Mouse (Mus musculus): ENCODE data around the gene Heatr4.

Gene Heatr4

GRCm38 (mm10) chr12:83998341-83999107 lies 13.9 kb upstream of the Heatr4 start:
- DNase-seq (ENCODE audit: low spot score in 2 of 2), result no peak

DNA sequence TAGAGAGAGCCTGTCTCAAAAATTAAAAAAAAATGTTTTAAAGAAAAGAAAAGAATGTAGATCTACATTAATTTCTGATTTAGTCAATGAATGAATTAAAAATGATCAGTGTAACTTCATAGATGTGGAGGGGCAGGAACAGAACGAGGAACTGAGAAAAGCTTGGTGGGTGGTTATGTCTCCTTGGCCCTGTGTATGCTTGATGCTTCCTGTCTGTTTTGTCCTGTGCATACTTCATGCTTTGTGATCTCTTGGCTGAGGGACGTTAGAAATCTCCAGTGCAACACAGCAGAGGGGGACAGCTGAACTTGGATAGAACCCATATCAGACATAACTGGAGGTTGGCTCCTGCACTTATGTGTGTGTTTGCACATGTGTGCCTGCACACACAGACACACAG lies 12.6 kb upstream of the Heatr4 start:
- no peak for DNase-seq (ENCODE audit: low spot score in 2 of 2)

- DNase-seq (ENCODE audit: low spot score in 2 of 2), result no peak
These were observed 4.7 kb upstream of the Heatr4 start for GRCm38 (mm10) chr12:83989378-83989777.

- DNase-seq (ENCODE audit: low spot score in 2 of 2), result no peak
These were observed 3.8 kb upstream of the Heatr4 start for GRCm38 (mm10) chr12:83988483-83988882.

GRCm38 (mm10) chr12:83987583-83988441 lies 3.2 kb upstream of the Heatr4 start, which contains the start of gene Acot2:
Gene Acot2 (plus strand): TSS chr12:83987861.
- peak; percentile 57 to 64 for DNase-seq (ENCODE audit: low spot score in 2 of 2)

GRCm38 (mm10) chr12:83987242-83987582 lies 2.6 kb upstream of the Heatr4 start:
- no peak for DNase-seq (ENCODE audit: low spot score in 2 of 2)

- DNase-seq (ENCODE audit: low spot score in 2 of 2), result no peak
These were observed 3.0 kb downstream of the Heatr4 start for GRCm38 (mm10) chr12:83981615-83982014.

DNA sequence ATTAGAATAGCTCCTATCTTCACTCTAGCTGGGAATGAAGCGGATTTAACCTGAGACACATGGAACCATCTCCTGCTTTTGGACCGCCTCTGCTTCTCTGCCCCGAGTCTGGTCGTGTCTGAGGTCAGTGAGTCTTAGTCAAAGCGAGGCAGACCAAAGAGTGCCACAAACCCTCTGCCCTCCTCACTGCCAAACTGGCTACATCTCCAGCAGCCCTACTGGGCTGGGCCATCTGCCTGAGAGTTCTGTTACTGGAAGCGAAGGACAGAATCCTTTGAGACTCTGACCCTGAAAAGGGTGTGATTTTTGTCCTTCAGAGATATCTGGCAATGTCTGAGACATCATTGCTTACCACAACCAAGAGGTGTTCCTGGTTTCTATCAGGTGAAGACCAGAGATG lies 5.8 kb downstream of the Heatr4 start:
- no peak for DNase-seq (ENCODE audit: low spot score in 2 of 2)

GRCm38 (mm10) chr12:83972117-83972516 lies 12.5 kb downstream of the Heatr4 start:
- DNase-seq (ENCODE audit: low spot score in 2 of 2), result peak in 1 of 2 experiments; percentile 25

DNA sequence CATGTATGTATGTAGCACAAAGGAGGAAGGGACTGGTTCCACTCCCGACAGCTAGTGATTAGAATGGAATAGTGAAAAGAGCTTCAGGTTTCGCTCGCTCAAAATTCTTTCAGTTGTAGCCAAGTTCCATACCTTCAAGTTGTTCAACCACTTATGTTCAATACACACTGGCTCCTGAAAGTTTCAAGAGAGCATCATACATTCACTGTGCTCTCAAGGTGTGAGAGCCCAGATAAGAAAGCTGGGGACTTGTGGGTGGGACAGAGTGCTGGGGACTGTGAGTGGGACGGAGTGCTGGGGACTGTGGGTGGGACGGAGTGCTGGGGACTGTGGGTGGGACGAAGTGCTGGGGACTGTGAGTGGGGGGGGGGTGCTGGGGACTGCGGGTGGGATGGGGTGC lies 19.4 kb downstream of the Heatr4 start:
- no peak for DNase-seq (ENCODE audit: low spot score in 2 of 2)

DNA sequence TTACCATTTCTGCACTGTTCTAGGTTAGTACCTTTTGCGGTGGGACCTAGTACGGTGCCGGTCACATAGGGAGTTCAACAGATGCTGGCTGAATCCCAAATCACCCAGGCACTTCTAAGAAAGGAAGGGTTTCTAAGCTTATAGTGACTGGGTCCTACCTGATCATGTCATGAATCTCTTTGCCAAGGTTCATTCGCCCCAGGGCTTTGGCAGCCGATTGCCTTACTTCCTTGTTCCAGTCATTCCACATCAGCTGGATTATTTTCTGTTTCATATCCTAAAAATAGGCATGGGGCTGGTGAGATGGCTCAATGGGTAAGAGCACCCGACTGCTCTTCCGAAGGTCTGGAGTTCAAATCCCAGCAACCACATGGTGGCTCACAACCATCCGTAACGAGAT lies 26.4 kb downstream of the Heatr4 start:
- no peak for DNase-seq (ENCODE audit: low spot score in 2 of 2)

DNA sequence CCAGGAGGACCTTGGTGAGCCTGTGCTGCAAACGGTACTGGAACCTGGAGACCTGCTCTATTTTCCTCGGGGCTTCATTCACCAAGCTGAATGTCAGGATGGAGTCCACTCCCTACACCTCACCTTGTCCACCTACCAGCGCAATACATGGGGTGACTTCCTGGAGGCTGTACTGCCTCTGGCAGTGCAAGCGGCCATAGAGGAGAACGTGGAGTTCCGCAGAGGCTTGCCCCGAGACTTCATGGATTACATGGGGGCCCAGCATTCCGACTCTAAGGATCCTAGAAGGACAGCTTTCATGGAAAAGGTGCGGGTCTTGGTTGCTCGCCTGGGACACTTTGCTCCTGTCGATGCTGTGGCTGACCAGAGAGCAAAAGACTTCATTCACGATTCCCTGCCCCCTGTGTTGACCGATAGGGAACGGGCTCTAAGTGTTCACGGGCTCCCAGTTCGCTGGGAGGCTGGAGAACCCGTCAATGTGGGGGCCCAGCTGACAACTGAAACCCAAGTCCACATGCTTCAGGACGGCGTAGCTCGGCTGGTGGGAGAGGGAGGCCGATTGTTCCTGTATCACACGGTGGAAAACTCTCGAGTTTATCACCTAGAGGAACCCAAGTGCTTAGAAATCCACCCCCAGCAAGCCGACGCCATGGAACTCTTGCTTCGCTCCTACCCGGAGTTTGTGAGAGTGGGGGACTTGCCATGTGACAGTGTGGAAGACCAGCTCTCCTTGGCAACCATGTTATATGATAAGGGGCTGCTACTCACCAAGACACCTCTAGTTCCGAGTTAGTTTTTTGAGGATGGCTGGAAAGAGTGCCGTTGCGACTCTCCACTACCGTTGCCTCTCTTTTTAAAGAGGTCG lies 32.7 kb downstream of the Heatr4 start:
- no peak for DNase-seq (ENCODE audit: low spot score in 2 of 2)

DNA sequence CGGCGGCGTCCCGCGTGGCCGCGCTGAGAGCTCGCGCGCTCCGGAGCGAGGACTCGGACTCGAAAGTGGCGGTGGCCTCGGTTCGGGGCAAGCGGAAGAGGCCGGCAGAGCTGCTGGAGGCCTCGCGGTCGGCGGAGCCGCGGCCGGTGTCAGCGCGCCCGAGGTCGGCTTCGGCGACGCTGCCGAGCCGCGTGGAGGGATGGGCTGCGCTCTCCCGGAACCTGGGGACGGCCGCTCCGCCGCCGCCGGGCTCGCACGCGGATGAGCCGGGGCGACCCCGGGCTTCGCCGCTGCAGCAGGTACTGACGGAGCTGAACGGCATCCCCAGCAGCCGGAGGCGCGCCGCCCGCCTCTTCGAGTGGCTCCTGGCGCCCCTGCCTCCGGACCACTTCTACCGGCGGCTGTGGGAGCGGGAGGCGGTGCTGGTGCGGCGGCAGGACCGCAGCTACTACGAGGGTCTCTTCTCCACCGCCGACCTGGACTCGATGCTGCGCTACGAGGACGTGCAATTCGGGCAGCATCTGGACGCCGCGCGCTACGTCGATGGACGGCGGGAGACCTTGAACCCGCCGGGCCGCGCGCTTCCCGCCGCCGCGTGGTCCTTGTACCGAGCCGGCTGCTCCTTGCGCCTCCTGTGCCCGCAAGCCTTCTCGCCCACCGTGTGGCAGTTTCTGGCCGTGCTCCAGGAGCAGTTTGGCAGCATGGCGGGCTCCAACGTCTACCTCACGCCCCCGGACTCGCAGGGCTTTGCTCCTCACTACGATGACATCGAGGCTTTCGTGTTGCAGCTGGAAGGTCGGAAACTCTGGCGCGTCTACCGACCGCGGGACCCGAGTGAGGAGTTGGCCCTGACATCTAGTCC lies 33.6 kb downstream of the Heatr4 start:
- peak; percentile 40 to 58 for DNase-seq (ENCODE audit: low spot score in 2 of 2)

GRCm38 (mm10) chr12:83950493-83950839 lies 34.2 kb downstream of the Heatr4 start, which contains the start of gene Riox1:
Gene Riox1 (plus strand): TSS chr12:83950608.
- peak; percentile 64 to 70 for DNase-seq (ENCODE audit: low spot score in 2 of 2)

DNA sequence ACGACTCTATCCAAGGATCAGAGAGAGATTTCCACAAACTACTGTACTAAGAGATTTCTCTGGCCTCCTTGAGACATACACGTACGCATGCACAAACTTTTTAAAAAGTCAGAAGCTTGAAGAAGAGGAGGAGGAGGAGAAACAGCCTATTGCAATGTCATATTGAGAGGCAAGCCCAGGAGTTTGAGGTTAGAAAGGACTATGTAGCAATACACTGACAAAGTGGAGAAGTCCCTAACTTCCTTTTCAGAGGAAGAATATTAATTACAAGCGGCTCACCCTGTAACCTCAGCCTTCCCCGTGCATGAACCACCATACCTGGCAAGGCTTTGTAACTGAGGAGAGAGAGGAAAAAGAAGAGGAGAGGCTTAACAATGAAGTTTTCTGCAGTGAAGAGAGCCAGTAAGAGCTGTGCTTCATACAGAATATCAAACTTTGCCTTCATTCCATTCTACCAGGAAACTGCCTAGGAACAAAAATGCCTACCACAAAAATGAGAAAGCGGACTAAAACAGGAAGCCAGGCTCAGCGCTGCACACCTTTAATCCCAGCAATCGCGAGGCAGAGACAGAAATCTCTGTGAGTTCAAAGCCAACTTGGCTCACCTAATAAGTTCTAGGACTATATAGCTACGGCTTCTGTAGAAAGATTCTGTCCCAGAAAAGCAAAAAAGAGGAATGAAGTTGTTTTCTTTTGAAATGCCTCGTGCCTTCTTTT lies 34.7 kb downstream of the Heatr4 start:
- DNase-seq (ENCODE audit: low spot score in 2 of 2), result no peak

DNA sequence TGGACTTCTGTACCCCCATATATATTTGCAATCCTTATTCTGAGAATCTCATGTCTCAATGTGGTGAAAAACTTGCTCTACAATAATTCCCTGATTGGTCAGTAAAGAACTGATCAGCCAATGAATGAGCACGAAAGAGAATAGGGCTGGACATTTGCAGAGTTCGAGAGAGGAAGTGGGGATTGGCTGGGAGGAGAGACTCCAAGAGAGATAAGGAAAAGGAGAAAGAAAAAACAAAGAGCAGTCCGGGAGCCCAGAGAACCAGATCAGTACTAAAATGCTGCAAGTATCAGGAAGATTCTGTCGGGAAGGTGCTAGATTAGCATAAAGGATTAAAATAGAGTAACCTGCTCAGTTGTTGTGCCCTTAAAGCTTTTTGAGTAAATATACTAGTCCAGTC lies 35.6 kb downstream of the Heatr4 start:
- no peak for DNase-seq (ENCODE audit: low spot score in 2 of 2)

DNA sequence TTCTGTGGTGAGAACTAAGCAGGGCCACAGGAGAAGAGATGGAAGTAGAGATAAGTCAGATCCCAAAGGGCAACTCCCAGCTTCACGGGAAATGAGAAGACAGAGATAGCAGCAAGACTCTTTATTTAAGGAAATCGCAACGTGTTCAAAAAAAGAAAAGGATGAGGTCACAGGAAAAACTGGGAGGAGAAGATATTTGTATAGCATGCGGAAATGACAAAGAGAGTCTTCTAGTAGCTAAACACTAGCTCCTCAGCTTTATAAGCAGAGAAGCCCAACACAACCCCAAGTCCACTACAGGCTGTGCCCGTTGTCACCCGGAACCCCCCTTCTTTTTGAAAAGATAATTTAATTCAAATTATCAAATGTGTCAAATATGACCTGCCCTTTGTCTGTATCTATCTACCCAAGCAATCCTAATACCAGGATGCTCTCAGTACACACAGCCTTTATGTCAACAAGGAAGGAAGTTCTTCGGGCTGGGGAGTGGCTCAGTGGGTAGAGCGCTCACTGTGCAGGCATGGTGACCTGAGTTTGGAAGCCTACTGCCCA lies 37.3 kb downstream of the Heatr4 start:
- no peak for DNase-seq (ENCODE audit: low spot score in 2 of 2)

DNA sequence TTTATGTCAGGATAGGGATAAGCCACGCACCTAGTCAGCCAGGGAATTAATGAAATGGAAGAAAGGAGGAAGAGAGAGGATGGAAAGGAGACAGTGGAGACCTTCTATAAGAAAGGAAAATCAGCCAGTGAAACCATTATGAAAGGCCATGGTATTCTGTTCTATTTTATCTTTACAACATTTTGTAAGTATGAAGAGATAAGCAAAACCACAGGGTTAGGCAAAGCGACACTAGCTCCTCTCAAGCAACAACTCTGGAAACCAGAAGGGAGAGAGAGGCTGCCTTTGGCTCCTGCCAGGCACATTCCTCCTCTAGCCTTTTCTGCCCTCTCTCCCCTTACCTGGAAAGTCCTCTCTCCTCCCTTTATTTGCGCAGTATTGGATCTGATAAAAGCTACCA lies 42.7 kb downstream of the Heatr4 start:
- DNase-seq (ENCODE audit: low spot score in 2 of 2), result no peak

DNA sequence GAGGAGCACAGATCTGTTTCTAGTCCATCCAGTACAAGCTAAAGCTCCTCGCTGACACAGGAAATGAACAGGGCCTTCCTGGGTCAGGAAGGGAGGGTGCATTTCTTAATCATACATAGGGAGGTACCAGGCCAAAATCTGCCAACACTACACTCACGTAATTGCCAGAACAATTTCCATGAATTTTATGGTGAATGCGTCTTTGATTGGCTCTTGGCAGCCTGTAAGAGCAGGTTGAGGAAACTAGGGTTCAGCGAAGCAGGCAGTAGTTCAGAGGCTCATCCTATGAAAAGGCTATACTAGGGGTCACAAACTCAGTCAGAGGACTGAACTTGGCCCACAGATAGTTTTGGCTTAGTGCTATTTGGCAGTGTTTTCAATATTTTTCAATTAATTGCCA lies 44.6 kb downstream of the Heatr4 start:
- no peak for DNase-seq (ENCODE audit: low spot score in 2 of 2)

- DNase-seq (ENCODE audit: low spot score in 2 of 2), result no peak
These were observed 45.3 kb downstream of the Heatr4 start for GRCm38 (mm10) chr12:83939332-83939731.
